Mouse (Mus musculus) limb, embryonic 14.5 days (tissue): Measurements from ENCODE around the gene Ptch2. TPM values are rescaled to one million over a fixed set of nuclear protein-coding genes. Genes with fewer than 3 reads are reported as not detected.

Source experiments
- ATAC-seq: fragments of 200-750 bp; cut with Nextera tagmentation; 2 replicates; pipeline ENCODE4 v1.8.0; 2017; ENCODE audit warnings: low read depth, moderate number of reproducible peaks, moderate TSS enrichment; ENCODE audit not compliant: low FRiP score
- DNase-seq: peaks from one replicate; pipeline ENCODE4 v3.0.0-alpha.2; 2015; ENCODE audit warnings: low spot score
- H3K27ac ChIP-seq: fragments of 300-500 bp; sonication (generic); replicated peaks from 2 replicates; pipeline ENCODE4 v1.5.1; 2014; ENCODE audit warnings: low read depth, mild to moderate bottlenecking, low read length, moderate library complexity, mixed read lengths
- H3K27me3 ChIP-seq: fragments of 300-500 bp; sonication (generic); 2 replicates; pipeline ENCODE4 v1.6.1; 2014; ENCODE audit warnings: low read length, mixed read lengths; ENCODE audit not compliant: control insufficient read depth, insufficient read depth
- H3K36me3 ChIP-seq: fragments of 300-500 bp; sonication (generic); 2 replicates; pipeline ENCODE4 v1.6.1; 2014; ENCODE audit warnings: mild to moderate bottlenecking, low read length, moderate library complexity, mixed read lengths; ENCODE audit not compliant: control insufficient read depth, insufficient read depth
- H3K4me1 ChIP-seq: fragments of 300-500 bp; sonication (generic); 2 replicates; pipeline ENCODE4 v1.6.1; 2014; ENCODE audit warnings: antibody characterized with exemption, low read length, mixed read lengths; ENCODE audit not compliant: control insufficient read depth, insufficient read depth
- H3K4me2 ChIP-seq: fragments of 300-500 bp; sonication (generic); replicated peaks from 2 replicates; pipeline ENCODE4 v1.6.1; 2014; ENCODE audit warnings: low read depth, mild to moderate bottlenecking, low read length, moderate library complexity; ENCODE audit not compliant: severe bottlenecking
- H3K4me3 ChIP-seq: fragments of 300-500 bp; sonication (generic); replicated peaks from 2 replicates; pipeline ENCODE4 v1.5.1; 2014; ENCODE audit warnings: low read length
- H3K9ac ChIP-seq: fragments of 300-500 bp; sonication (generic); 2 replicates; pipeline ENCODE4 v1.6.1; 2014; ENCODE audit warnings: mild to moderate bottlenecking, low read depth, low read length, moderate library complexity; ENCODE audit not compliant: severe bottlenecking
- H3K9me3 ChIP-seq: fragments of 300-500 bp; sonication (generic); 2 replicates; pipeline ENCODE4 v1.6.1; 2016; ENCODE audit warnings: low read length; ENCODE audit not compliant: control insufficient read depth
- POLR2A ChIP-seq: fragments of 200-500 bp; IDR thresholded peaks from 2 replicates; pipeline ENCODE4 v1.8.0; 2012; ENCODE audit warnings: inconsistent platforms, mild to moderate bottlenecking, moderate library complexity, borderline replicate concordance; ENCODE audit not compliant: insufficient read depth, insufficient read length; ENCODE audit errors: extremely low read depth
- WGBS: fragments of 180-500 bp; shearing (Covaris S2); extraction: QIAGEN DNeasy Blood & Tissue Kit; methylation state at CpG from one replicate; pipeline ENCODE4 v1.1.7; 2014; 5-methylcytosine and 5-hydroxymethylcytosine counted together
- polyA plus RNA-seq, 2 experiments: library from polyadenylated mRNA; depleted of rRNA in 1 of 2; stranded (reverse) in 1 of 2; unstranded in 1 of 2; fragments of >200 nt; fragmentation: Nextera tagmentation in 1 of 2; extraction: Ambion mirVana in 1 of 2; gene quantifications; 2 replicates each; pipeline versions ENCODE4 v1.2.1 to v1.2.3; 2012 to 2014

Ptch2 gene
- polyA plus RNA-seq, 2 experiments, result 11.2 to 24.0 TPM

DNA sequence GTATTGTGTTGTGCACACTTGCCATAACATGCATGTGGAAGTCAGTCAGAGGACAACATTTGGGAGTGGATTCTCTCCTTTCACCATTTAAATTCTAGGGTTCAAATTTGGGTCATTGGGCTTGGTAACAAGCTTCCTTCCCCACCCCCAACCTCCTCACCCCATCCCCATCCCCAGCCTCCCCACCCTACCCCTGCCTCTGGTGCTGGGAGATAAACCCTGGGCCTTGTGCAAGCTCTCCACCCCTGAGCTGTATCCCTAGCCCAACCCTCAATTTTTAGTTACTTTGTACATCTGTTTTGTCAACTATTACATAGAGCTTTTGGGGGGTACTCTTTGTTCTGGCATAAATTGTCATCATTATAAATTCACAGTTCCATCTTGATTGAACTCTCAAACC is 39.8 kb upstream of the Ptch2 start:
- Histone ChIP-seq H3K9me3 (no peaks in the 10 kb centered on the region), H3K4me2 (no peak overlapping the region), H3K27me3 (no peaks in the 10 kb centered on the region), H3K4me3 (no peak overlapping the region), H3K9ac (no peak overlapping the region), H3K36me3 (0 out of 2 replicates have a peak, but pooled peaks cover 12% of the 10 kb centered on the region), H3K27ac (no peak overlapping the region), H3K4me1 (no peaks in the 10 kb centered on the region)
- no peak for TF ChIP-seq POLR2A
- no peak for DNase-seq
- no peak for ATAC-seq

DNA sequence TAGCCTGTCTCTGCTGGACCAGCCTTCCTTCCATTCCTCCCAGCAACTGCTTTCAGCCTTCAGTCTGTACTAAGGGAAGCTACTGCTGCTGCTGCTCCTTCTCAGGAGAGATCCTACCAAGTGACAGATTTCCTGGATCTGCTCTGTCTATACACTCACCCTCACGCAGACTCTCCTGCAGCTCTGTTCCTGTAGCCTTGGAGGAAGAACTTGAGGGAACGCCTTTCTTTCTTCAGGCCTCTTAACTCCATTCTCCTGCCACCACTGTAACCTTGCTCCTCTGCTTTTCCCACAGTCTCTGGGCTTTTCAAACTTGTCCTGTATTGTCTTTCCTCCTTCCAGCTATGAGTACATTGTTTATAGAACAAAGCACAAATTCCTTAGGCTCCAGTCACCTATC is 39.4 kb upstream of the Ptch2 start:
- ATAC-seq (no peak), DNase-seq (no peak)
- no peaks in the 10 kb centered on the region for H3K9me3 ChIP-seq
- no peaks in the 10 kb centered on the region for H3K4me1 ChIP-seq
- no peaks in the 10 kb centered on the region for H3K27me3 ChIP-seq
- 84% methylated on average over 2 of the region's 2 CpGs for WGBS
- H3K4me2 ChIP-seq, result no peak overlapping the region
- no peak for TF ChIP-seq POLR2A
- H3K9ac ChIP-seq, result no peak overlapping the region
- H3K27ac ChIP-seq, result no peak overlapping the region
- no peak overlapping the region for H3K4me3 ChIP-seq
- 0 out of 2 replicates have a peak, but pooled peaks cover 10% of the 10 kb centered on the region for H3K36me3 ChIP-seq

DNA sequence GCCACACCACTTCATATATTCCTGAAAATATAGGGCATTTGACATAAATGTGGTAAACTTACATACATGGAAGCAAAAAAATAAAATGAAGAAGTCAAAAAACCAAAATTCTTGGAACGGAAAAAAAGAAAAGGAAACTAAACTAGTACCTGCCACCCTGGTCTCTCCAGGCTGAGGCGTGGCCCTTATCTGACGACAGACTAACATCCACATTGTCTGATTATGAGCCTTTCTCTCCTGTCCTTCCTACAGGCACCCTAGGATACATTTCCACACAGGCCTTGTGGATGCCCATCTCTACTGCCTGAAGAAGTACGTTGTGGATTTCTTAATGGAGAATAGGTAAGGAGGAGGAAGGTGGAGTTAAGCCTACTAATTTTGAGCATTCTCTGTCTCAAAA is 37.4 kb upstream of the Ptch2 start:
- Histone ChIP-seq H3K36me3 (peaks cover 15% of the 10 kb centered on the region; the same call in 1 of the 2 replicates), H3K27me3 (no peaks in the 10 kb centered on the region), H3K27ac (no peak overlapping the region), H3K9me3 (no peaks in the 10 kb centered on the region), H3K4me1 (no peaks in the 10 kb centered on the region), H3K4me3 (no peak overlapping the region), H3K9ac (no peak overlapping the region), H3K4me2 (no peak overlapping the region)
- no peak for ATAC-seq
- 92% methylated on average over 4 of the region's 4 CpGs for WGBS
- DNase-seq, result no peak
- TF ChIP-seq POLR2A, result no peak

- DNase-seq, result no peak
- 72% methylated on average over 4 of the region's 4 CpGs for WGBS
- Histone ChIP-seq H3K27me3 (no peaks in the 10 kb centered on the region), H3K4me3 (no peak overlapping the region), H3K9me3 (no peaks in the 10 kb centered on the region), H3K4me2 (no peak overlapping the region), H3K27ac (no peak overlapping the region), H3K36me3 (peaks cover 29% of the 10 kb centered on the region), H3K9ac (no peak overlapping the region), H3K4me1 (no peaks in the 10 kb centered on the region)
- ATAC-seq, result no peak
- TF ChIP-seq POLR2A, result no peak
Measured at GRCm38 (mm10) chr4:117062700-117063390, 33.0 kb upstream of the Ptch2 start.

DNA sequence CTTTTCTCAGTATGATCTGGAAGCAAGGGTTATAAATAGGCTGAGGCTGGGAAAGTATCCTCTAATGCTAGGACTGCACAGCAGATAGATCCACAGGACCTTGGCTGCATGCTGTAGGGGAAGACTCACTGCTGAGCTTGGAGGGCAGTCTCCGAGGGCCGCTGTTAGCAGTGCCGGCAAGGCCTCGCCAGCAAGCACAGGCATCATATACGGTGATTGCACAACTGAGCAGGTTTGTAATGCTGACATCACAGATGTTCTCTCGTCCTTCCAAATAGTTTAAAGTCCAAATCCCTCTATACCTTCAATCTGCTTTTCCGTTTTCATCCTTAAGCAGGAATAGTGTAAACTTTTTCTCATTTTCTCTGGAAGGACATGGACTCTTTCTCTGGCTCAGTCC is 27.8 kb upstream of the Ptch2 start:
- Histone ChIP-seq H3K9ac (no peak overlapping the region), H3K36me3 (peaks cover 71% of the 10 kb centered on the region), H3K4me2 (no peak overlapping the region), H3K4me3 (no peak overlapping the region), H3K4me1 (no peaks in the 10 kb centered on the region), H3K9me3 (no peaks in the 10 kb centered on the region), H3K27ac (no peak overlapping the region), H3K27me3 (no peaks in the 10 kb centered on the region)
- ATAC-seq (no peak), DNase-seq (no peak)
- WGBS, result 95% methylated on average over 7 of the region's 7 CpGs
- TF ChIP-seq POLR2A, result no peak

DNA sequence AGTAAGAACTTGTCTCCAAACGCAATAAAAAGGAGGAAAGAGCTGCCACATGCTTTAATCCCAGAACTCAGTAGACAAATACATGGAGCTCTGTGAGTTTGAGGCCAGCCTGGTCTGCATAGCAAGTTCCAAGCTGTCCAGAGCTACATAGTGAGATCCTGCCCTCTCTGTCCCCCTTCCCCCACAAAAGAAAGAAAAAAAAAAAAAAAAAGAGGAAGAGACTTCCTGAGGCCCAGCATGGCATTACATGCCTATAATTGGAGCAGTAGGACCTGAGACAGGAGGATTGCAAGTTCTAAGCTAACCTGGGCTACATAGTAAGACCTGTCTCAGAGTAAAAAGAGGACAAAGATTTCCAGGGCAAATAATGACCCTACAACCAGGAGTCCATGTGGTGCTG is 26.2 kb upstream of the Ptch2 start:
- WGBS, result 83% methylated on average over 1 of the region's 1 CpGs

More for the DNA sequence above, 26.2 kb upstream of the Ptch2 start:
- no peak for TF ChIP-seq POLR2A
- no peaks in the 10 kb centered on the region for H3K27me3 ChIP-seq
- peaks cover 71% of the 10 kb centered on the region for H3K36me3 ChIP-seq
- no peaks in the 10 kb centered on the region for H3K4me1 ChIP-seq
- no peak overlapping the region for H3K4me2 ChIP-seq
- H3K9me3 ChIP-seq, result no peaks in the 10 kb centered on the region
- DNase-seq (no peak), ATAC-seq (no peak)
- H3K4me3 ChIP-seq, result no peak overlapping the region
- no peak overlapping the region for H3K27ac ChIP-seq
- H3K9ac ChIP-seq, result no peak overlapping the region
